Mouse (Mus musculus) hindbrain, postnatal 0 days (tissue): Measurements from ENCODE around the gene Wdr78. TPM values are rescaled to one million over a fixed set of nuclear protein-coding genes. Genes with fewer than 3 reads are reported as not detected.

Experiments used
- ATAC-seq: fragments of 200-750 bp; cut with Nextera tagmentation; 2 replicates; pipeline ENCODE4 v1.8.0; 2017; ENCODE audit warnings: mild to moderate bottlenecking, moderate TSS enrichment, moderate library complexity
- DNase-seq: peaks from one replicate; pipeline ENCODE4 v3.0.0-alpha.2; 2015; ENCODE audit warnings: low spot score
- H3K27ac ChIP-seq: fragments of 300-500 bp; sonication (generic); 2 replicates; pipeline ENCODE4 v1.5.1; 2014; ENCODE audit warnings: mild to moderate bottlenecking
- H3K27me3 ChIP-seq: fragments of 300-500 bp; sonication (generic); 2 replicates; pipeline ENCODE4 v1.6.1; 2014; ENCODE audit warnings: low read length, mixed read lengths; ENCODE audit not compliant: insufficient read depth
- H3K36me3 ChIP-seq: fragments of 300-500 bp; sonication (generic); 2 replicates; pipeline ENCODE4 v1.6.1; 2014; ENCODE audit warnings: low read length, mixed read lengths; ENCODE audit not compliant: insufficient read depth
- H3K4me1 ChIP-seq: fragments of 300-500 bp; sonication (generic); 2 replicates; pipeline ENCODE4 v1.6.1; 2014; ENCODE audit warnings: antibody characterized with exemption, low read length, mixed read lengths; ENCODE audit not compliant: insufficient read depth
- H3K4me2 ChIP-seq: fragments of 300-500 bp; sonication (generic); 2 replicates; pipeline ENCODE4 v1.6.1; 2014; ENCODE audit warnings: low read depth, mild to moderate bottlenecking, low read length, moderate library complexity, mixed read lengths
- H3K4me3 ChIP-seq: fragments of 300-500 bp; sonication (generic); 2 replicates; pipeline ENCODE4 v1.5.1; 2014; ENCODE audit warnings: low read length
- H3K9ac ChIP-seq: fragments of 300-500 bp; sonication (generic); replicated peaks from 2 replicates; pipeline ENCODE4 v1.6.1; 2014; ENCODE audit warnings: mild to moderate bottlenecking, low read length, moderate library complexity, mixed read lengths
- H3K9me3 ChIP-seq: fragments of 300-500 bp; sonication (generic); 2 replicates; pipeline ENCODE4 v1.6.1; 2016; ENCODE audit warnings: low read length, mixed read lengths
- CTCF ChIP-seq: IDR thresholded peaks from 2 replicates; pipeline ENCODE4 v1.5.1; 2016; ENCODE audit warnings: antibody characterized with exemption, control low read depth, low read depth
- WGBS: fragments of 180-500 bp; shearing (Covaris S2); extraction: QIAGEN DNeasy Blood & Tissue Kit; methylation state at CpG from one replicate; pipeline ENCODE4 v1.1.7; 2014; 5-methylcytosine and 5-hydroxymethylcytosine counted together
- polyA plus RNA-seq: library from polyadenylated mRNA; unstranded; fragments of >200 nt; fragmentation: Nextera tagmentation; extraction: Ambion mirVana; gene quantifications from 2 replicates; pipeline ENCODE4 v1.2.1, GENCODE M21; 2015
- total RNA-seq: library from RNA; depleted of rRNA; stranded (reverse); fragments of >200 nt; gene quantifications from 2 replicates; pipeline ENCODE4 v1.2.3, GENCODE M21; 2014

Wdr78 gene
- total and polyA plus RNA-seq, 2 experiments from 2014 or later, result 2.8 to 4.2 TPM

- no peak for TF ChIP-seq CTCF
- WGBS, result 73% methylated on average over 2 of the region's 2 CpGs
- no peak overlapping the region for H3K9ac ChIP-seq
- no peak overlapping the region for H3K4me3 ChIP-seq
- ATAC-seq (no peak), DNase-seq (no peak)
- H3K27ac ChIP-seq, result no peak overlapping the region
- H3K9me3 ChIP-seq, result no peaks in the 10 kb centered on the region
- no peaks in the 10 kb centered on the region for H3K36me3 ChIP-seq
- no peaks in the 10 kb centered on the region for H3K4me1 ChIP-seq
- no peaks in the 10 kb centered on the region for H3K27me3 ChIP-seq
- no peak overlapping the region for H3K4me2 ChIP-seq
Measured at GRCm38 (mm10) chr4:103064421-103064820, 49.9 kb downstream of the Wdr78 start.

GRCm38 (mm10) chr4:103056909-103057308 lies 57.4 kb downstream of the Wdr78 start:
- no peak for TF ChIP-seq CTCF
- Histone ChIP-seq H3K9ac (no peak overlapping the region), H3K4me2 (no peak overlapping the region), H3K9me3 (no peaks in the 10 kb centered on the region), H3K27ac (no peak overlapping the region), H3K27me3 (no peaks in the 10 kb centered on the region), H3K4me1 (no peaks in the 10 kb centered on the region), H3K36me3 (no peaks in the 10 kb centered on the region), H3K4me3 (no peak overlapping the region)
- ATAC-seq, result no peak
- 91% methylated on average over 5 of the region's 5 CpGs for WGBS
- no peak for DNase-seq

- no peak for TF ChIP-seq CTCF
- Histone ChIP-seq H3K27me3 (no peaks in the 10 kb centered on the region), H3K9me3 (no peaks in the 10 kb centered on the region), H3K27ac (no peak overlapping the region), H3K36me3 (no peaks in the 10 kb centered on the region), H3K4me3 (no peak overlapping the region), H3K4me2 (no peak overlapping the region), H3K9ac (no peak overlapping the region), H3K4me1 (no peaks in the 10 kb centered on the region)
- ATAC-seq, result no peak
- no peak for DNase-seq
- WGBS, result 89% methylated on average over 11 of the region's 11 CpGs
Measured at GRCm38 (mm10) chr4:103048046-103048445, 66.3 kb downstream of the Wdr78 start.

DNA sequence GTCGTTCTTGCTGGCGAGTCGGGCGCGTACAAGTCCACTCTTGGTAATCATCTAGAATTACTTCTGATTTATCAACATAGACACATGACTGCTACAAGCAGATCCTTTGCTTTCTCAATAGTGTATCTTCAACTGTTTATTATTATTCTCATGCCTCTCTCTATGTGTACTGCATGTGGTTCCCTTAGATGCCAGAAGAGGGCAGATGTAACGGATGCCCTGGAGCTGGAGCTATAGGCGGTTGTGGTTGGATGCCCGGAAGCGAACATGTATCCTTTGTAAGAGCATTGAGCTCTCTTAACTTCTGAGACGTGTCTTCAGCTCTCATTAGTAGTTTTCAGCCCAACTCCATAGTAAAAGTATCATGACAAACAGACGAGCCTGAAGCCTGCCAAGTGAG lies 71.4 kb downstream of the Wdr78 start:
- Histone ChIP-seq H3K4me3 (no peak overlapping the region), H3K36me3 (no peaks in the 10 kb centered on the region), H3K9me3 (no peaks in the 10 kb centered on the region), H3K4me2 (no peak overlapping the region), H3K27ac (no peak overlapping the region), H3K4me1 (no peaks in the 10 kb centered on the region), H3K9ac (no peak overlapping the region), H3K27me3 (no peaks in the 10 kb centered on the region)
- WGBS, result 94% methylated on average over 11 of the region's 11 CpGs
- TF ChIP-seq CTCF, result no peak; the same call in 1 of the 2 replicates
- DNase-seq (no peak), ATAC-seq (no peak)

- Histone ChIP-seq H3K4me3 (no peak overlapping the region), H3K27ac (no peak overlapping the region), H3K9ac (no peak overlapping the region), H3K36me3 (no peaks in the 10 kb centered on the region), H3K9me3 (no peaks in the 10 kb centered on the region), H3K4me2 (no peak overlapping the region), H3K27me3 (no peaks in the 10 kb centered on the region), H3K4me1 (no peaks in the 10 kb centered on the region)
- no peak for DNase-seq
- 73% methylated on average over 5 of the region's 5 CpGs for WGBS
- no peak for ATAC-seq
- no peak for TF ChIP-seq CTCF
Measured at GRCm38 (mm10) chr4:103039838-103040191, 74.5 kb downstream of the Wdr78 start.

DNA sequence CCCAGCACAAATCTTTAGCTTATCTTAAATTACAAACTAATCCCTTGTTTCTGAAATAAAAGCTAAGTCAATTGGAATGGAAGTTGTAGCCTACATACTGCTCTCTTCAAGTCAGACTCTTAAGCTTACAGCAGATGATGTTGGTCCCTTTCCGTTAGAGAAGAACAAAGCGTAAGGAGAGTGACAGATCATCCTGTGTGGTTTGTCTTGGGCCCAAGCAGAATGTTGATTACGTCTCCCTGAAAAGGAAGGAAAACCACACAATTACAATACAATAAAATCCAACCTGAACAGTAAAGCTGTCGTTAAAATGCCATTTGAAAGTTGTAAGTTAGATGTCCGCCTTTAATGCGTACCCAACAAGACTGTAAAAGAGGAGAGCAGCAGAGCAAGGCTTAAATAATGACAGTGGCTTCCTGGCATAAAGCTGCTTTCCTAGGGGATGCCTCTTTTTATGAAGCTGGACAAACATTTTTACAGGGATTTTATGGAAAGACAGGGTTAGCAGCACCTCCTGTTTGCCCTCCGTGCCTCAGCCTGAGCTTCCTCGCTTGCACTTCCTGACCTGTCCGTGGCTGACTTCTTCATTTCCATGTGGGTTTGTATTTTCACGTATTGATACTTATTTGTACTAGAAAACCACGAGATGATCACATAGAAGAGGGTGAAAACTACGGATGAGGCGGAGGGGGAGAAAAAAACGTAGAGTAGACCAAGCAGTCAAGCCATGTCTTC lies 75.1 kb downstream of the Wdr78 start:
- H3K36me3 ChIP-seq, result no peaks in the 10 kb centered on the region
- no peak overlapping the region for H3K4me2 ChIP-seq
- H3K9me3 ChIP-seq, result no peaks in the 10 kb centered on the region
- no peak overlapping the region for H3K27ac ChIP-seq
- no peak overlapping the region for H3K4me3 ChIP-seq
- TF ChIP-seq CTCF, result no peak
- no peak for ATAC-seq
- H3K27me3 ChIP-seq, result no peaks in the 10 kb centered on the region
- H3K4me1 ChIP-seq, result no peaks in the 10 kb centered on the region
- WGBS, result 89% methylated on average over 14 of the region's 14 CpGs
- H3K9ac ChIP-seq, result no peak overlapping the region
- no peak for DNase-seq

DNA sequence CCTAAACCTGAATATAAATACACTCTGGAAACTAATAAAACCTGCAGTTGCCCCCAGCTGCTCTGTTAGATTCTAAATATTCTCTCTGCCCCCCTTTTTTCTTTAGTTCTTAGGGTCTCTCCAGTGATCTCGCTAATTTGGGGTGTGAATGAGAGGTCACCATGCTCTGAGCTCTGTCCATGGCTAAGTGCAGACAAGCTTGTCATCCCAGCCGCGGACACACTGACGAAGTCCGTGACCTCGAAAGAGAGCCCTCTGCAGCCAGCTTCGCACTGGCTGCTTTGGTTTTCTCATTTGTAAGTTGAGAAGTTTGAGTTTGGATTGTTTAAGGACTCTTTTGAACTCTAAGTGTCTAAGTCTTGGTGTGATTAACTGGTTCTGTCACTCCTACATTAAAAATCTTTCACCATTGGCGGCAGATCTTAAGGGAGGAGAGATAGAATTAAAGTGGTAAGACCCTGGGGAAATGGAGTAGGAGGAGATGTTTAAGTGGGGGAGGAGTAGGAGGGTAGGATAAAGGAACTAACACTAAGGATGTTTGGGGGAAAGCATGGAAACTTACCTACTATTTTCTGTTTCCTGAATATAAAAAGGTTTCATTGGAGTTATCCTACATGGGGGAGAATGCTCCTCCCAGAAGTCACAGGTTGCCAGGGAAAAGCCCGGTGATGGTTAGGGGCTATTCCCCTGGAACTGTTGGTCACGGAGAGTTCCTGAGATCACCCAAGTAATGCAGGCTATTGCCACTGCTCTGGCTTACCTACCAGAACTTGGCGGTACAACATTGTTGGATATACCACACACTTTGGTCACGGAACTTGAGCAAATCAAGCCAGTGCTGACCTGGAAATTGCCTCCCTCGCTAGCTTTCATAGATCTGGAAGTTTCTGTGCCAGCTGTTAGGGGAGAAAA lies 85.9 kb downstream of the Wdr78 start:
- no peaks in the 10 kb centered on the region for H3K36me3 ChIP-seq
- 77% methylated on average over 13 of the region's 13 CpGs for WGBS
- H3K9me3 ChIP-seq, result no peaks in the 10 kb centered on the region
- no peak overlapping the region for H3K4me3 ChIP-seq
- DNase-seq, result no peak
- TF ChIP-seq CTCF, result no peak
- no peak overlapping the region for H3K27ac ChIP-seq
- H3K4me1 ChIP-seq, result no peaks in the 10 kb centered on the region
- H3K27me3 ChIP-seq, result no peaks in the 10 kb centered on the region
- H3K4me2 ChIP-seq, result no peak overlapping the region
- no peak overlapping the region for H3K9ac ChIP-seq
- no peak for ATAC-seq
